Mouse (Mus musculus) stomach, postnatal 0 days (tissue): ENCODE measurements around the gene Ascl5. TPM values are rescaled to one million over a fixed set of nuclear protein-coding genes. Genes with fewer than 3 reads are reported as not detected.

Experiments
- ATAC-seq: fragments of 200-750 bp; cut with Nextera tagmentation; 2 replicates; pipeline ENCODE4 v1.8.0; 2017; ENCODE audit not compliant: low FRiP score, low TSS enrichment
- DNase-seq: peaks from one replicate; pipeline ENCODE4 v3.0.0-alpha.2; 2016; ENCODE audit warnings: low spot score
- H3K27ac ChIP-seq: fragments of 300-500 bp; sonication (generic); replicated peaks from 2 replicates; pipeline ENCODE4 v1.5.1; 2014; ENCODE audit warnings: mild to moderate bottlenecking, control low read depth
- H3K27me3 ChIP-seq: fragments of 300-500 bp; sonication (generic); 2 replicates; pipeline ENCODE4 v1.6.1; 2014; ENCODE audit warnings: low read length; ENCODE audit not compliant: control insufficient read depth, insufficient read depth
- H3K36me3 ChIP-seq: fragments of 300-500 bp; sonication (generic); 2 replicates; pipeline ENCODE4 v1.6.1; 2014; ENCODE audit warnings: low read length, mixed read lengths; ENCODE audit not compliant: control insufficient read depth, insufficient read depth
- H3K4me1 ChIP-seq: fragments of 300-500 bp; sonication (generic); replicated peaks from 2 replicates; pipeline ENCODE4 v1.6.1; 2014; ENCODE audit warnings: antibody characterized with exemption; ENCODE audit not compliant: control insufficient read depth, insufficient read depth
- H3K4me2 ChIP-seq: fragments of 300-500 bp; sonication (generic); replicated peaks from 2 replicates; pipeline ENCODE4 v1.6.1; 2014; ENCODE audit warnings: low read depth, mild to moderate bottlenecking, control low read depth, moderate library complexity
- H3K4me3 ChIP-seq: fragments of 300-500 bp; sonication (generic); 2 replicates; pipeline ENCODE4 v1.5.1; 2014; ENCODE audit warnings: low read depth, low read length, control low read depth
- H3K9ac ChIP-seq: fragments of 300-500 bp; sonication (generic); 2 replicates; pipeline ENCODE4 v1.6.1; 2014; ENCODE audit warnings: mild to moderate bottlenecking, low read length, control low read depth, mixed read lengths
- H3K9me3 ChIP-seq: fragments of 300-500 bp; sonication (generic); 2 replicates; pipeline ENCODE4 v1.6.1; 2016; ENCODE audit warnings: low read length; ENCODE audit not compliant: control insufficient read depth
- CTCF ChIP-seq: IDR thresholded peaks from 2 replicates; pipeline ENCODE4 v1.5.1; 2016; ENCODE audit warnings: antibody characterized with exemption, low read depth, mild to moderate bottlenecking, moderate library complexity
- EP300 ChIP-seq: optimal IDR thresholded peaks from 2 replicates; pipeline ENCODE3; 2016; ENCODE audit warnings: antibody characterized with exemption
- WGBS: fragments of 180-500 bp; shearing (Covaris S2); extraction: QIAGEN DNeasy Blood & Tissue Kit; methylation state at CpG from one replicate; pipeline ENCODE4 v1.1.7; 2014; 5-methylcytosine and 5-hydroxymethylcytosine counted together
- polyA plus RNA-seq: library from polyadenylated mRNA; unstranded; fragments of >200 nt; fragmentation: Nextera tagmentation; extraction: Ambion mirVana; gene quantifications from 2 replicates; pipeline ENCODE4 v1.2.1, GENCODE M21; 2015

Ascl5 gene
- polyA plus RNA-seq, 1 experiment from 2014 or later: 0.18 TPM

DNA sequence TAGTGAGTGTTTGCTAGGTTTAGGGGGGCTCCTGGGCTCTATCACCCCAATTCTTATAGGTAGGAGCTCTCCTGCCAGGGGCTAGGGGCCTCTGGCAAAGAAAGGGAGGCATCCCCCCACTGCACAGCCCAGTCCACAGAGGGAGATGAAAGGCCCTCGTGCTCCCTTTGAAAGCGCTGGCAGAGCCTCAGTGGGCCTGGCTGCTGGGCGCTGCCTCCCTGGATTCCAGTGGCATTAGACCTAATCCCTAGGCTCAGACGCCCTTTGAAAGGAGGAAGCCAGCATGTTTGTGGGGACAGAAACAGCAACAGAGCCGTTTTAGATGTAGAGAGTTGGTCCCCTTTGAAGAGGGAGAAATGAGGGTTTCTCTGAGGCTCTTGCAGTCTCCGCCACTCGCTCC lies 20.4 kb upstream of the Ascl5 start:
- Histone ChIP-seq H3K27me3 (no peaks in the 10 kb centered on the region), H3K4me3 (no peak overlapping the region), H3K27ac (no peak overlapping the region), H3K9ac (no peak overlapping the region), H3K4me1 (no peaks in the 10 kb centered on the region), H3K4me2 (no peak overlapping the region), H3K9me3 (no peaks in the 10 kb centered on the region), H3K36me3 (peaks cover 29% of the 10 kb centered on the region)
- ATAC-seq (no peak), DNase-seq (no peak)
- 43% methylated on average over 7 of the region's 7 CpGs for whole genome bisulfite sequencing
- TF ChIP-seq CTCF: no peak
- TF ChIP-seq EP300: no peak

DNA sequence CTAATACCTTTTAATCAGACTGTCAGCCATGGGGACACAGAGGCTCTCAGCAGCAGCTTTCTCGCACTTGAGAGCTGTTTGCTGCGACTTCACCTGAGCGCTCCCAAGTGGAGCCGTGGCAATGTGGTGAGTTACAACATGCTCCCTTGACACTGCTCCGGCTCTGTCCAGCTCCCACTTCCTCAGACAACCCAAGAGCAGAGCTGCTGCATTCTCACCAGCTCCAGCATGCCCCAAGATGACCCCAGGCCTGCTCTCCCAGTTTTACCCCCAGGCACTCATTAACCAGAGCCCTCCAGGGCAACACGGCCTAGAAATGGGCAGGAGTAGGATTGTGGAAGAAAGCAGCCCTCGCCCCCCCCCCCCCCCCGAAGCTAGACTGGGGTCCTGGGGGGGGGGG lies 18.9 kb upstream of the Ascl5 start:
- no peak for ATAC-seq
- WGBS: 83% methylated on average over 6 of the region's 8 CpGs
- Histone ChIP-seq H3K4me2 (no peak overlapping the region), H3K36me3 (peaks cover 24% of the 10 kb centered on the region), H3K27ac (no peak overlapping the region), H3K27me3 (no peaks in the 10 kb centered on the region), H3K9ac (no peak overlapping the region), H3K4me1 (no peaks in the 10 kb centered on the region), H3K4me3 (no peak overlapping the region), H3K9me3 (no peaks in the 10 kb centered on the region)
- no peak for DNase-seq
- no peak for TF ChIP-seq EP300

GRCm38 (mm10) chr1:136032961-136033360 lies 17.6 kb upstream of the Ascl5 start:
- DNase-seq: no peak
- no peak for TF ChIP-seq CTCF
- no peak for TF ChIP-seq EP300
- H3K4me1 ChIP-seq: no peaks in the 10 kb centered on the region
- no peak overlapping the region for H3K9ac ChIP-seq
- H3K27me3 ChIP-seq: no peaks in the 10 kb centered on the region
- H3K36me3 ChIP-seq: peaks cover 14% of the 10 kb centered on the region
- 54% methylated on average over 7 of the region's 7 CpGs for WGBS
- H3K27ac ChIP-seq: no peak overlapping the region
- H3K4me2 ChIP-seq: no peak overlapping the region
- H3K4me3 ChIP-seq: no peak overlapping the region
- no peaks in the 10 kb centered on the region for H3K9me3 ChIP-seq
- ATAC-seq: no peak

DNA sequence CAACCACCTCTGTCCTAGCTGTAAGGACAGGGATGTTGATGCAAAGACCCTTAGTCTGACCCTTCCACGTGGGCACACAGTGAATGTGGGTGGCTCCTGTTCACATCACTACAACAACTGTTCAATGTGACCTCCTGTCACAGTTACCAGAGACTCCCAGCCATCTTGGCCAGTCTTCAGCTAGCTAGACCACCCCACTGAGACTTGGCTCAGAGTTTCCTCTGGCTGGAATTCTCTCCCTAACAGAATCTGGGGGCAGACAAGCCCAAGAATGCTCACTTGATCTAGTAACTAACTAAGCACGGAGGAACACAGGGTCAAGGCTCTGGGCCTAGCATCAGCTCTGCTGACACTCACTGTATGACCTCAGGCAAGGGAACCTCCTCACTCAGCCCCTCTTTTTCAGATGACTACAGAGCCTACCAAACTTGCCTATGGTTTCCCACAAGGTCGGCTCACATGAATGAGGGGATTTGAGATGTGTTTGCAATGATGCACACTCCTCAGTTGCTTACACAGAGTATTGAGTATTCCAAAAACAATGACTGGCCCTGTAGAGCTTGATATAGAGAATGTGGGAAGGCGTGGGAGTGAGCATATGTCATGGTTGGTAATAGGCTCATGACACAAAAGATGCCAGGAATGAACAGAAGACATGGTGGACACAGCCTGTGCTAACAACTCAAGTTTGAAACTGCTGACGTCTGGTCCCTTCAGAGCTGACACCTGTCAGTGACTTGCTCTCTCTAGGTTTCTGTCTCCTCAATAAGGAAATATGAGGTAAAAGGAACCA lies 11.7 kb upstream of the Ascl5 start:
- DNase-seq: no peak
- Histone ChIP-seq H3K4me3 (no peak overlapping the region), H3K27ac (no peak overlapping the region), H3K4me1 (0 out of 2 replicates have a peak, but pooled peaks cover 3% of the 10 kb centered on the region), H3K4me2 (no peak overlapping the region), H3K36me3 (peaks cover 8% of the 10 kb centered on the region), H3K9me3 (no peaks in the 10 kb centered on the region), H3K9ac (no peak overlapping the region), H3K27me3 (no peaks in the 10 kb centered on the region)
- no peak for ATAC-seq
- TF ChIP-seq CTCF (no peak), EP300 (no peak)
- WGBS: 68% methylated on average over 5 of the region's 5 CpGs

- Histone ChIP-seq H3K4me3 (no peak overlapping the region), H3K9me3 (no peaks in the 10 kb centered on the region), H3K4me2 (no peak overlapping the region), H3K36me3 (no peaks in the 10 kb centered on the region), H3K27ac (no peak overlapping the region), H3K27me3 (no peaks in the 10 kb centered on the region), H3K9ac (no peak overlapping the region), H3K4me1 (0 out of 2 replicates have a peak, but pooled peaks cover 3% of the 10 kb centered on the region)
- DNase-seq (no peak), ATAC-seq (peak; percentile 31; the same call in 1 of the 2 replicates)
- 15% methylated on average over 11 of the region's 11 CpGs for WGBS
- TF ChIP-seq EP300: no peak
- no peak for TF ChIP-seq CTCF
Observed at GRCm38 (mm10) chr1:136040452-136040851, 10.2 kb upstream of the Ascl5 start.

GRCm38 (mm10) chr1:136040874-136041273 lies 9.7 kb upstream of the Ascl5 start:
- H3K4me2 ChIP-seq: no peak overlapping the region
- no peak for ATAC-seq
- 2% methylated on average over 4 of the region's 4 CpGs for WGBS

More at GRCm38 (mm10) chr1:136040874-136041273, 9.7 kb upstream of the Ascl5 start:
- no peak overlapping the region for H3K9ac ChIP-seq
- H3K36me3 ChIP-seq: no peaks in the 10 kb centered on the region
- peak; percentile 19 for DNase-seq
- H3K27ac ChIP-seq: no peak overlapping the region
- H3K4me1 ChIP-seq: 0 out of 2 replicates have a peak, but pooled peaks cover 3% of the 10 kb centered on the region
- no peak for TF ChIP-seq EP300
- TF ChIP-seq CTCF: no peak
- no peaks in the 10 kb centered on the region for H3K27me3 ChIP-seq
- H3K9me3 ChIP-seq: no peaks in the 10 kb centered on the region
- no peak overlapping the region for H3K4me3 ChIP-seq
